Mouse (Mus musculus) kidney, embryonic 16.5 days (tissue): ENCODE results near the gene Rfx4. TPM values are rescaled to one million over a fixed set of nuclear protein-coding genes. Genes with fewer than 3 reads are reported as not detected.

Source experiments
- ATAC-seq: fragments of 200-750 bp; cut with Nextera tagmentation; 2 replicates; pipeline ENCODE4 v1.8.0; 2017; ENCODE audit warnings: moderate TSS enrichment; ENCODE audit not compliant: low FRiP score, low TSS enrichment
- H3K27ac ChIP-seq: fragments of 300-500 bp; sonication (generic); 2 replicates; pipeline ENCODE4 v1.5.1; 2014; ENCODE audit warnings: low read length
- H3K27me3 ChIP-seq: fragments of 300-500 bp; sonication (generic); 2 replicates; pipeline ENCODE4 v1.6.1; 2014; ENCODE audit warnings: low read length, control low read depth, mixed read lengths; ENCODE audit not compliant: insufficient read depth
- H3K36me3 ChIP-seq: fragments of 300-500 bp; sonication (generic); 2 replicates; pipeline ENCODE4 v1.6.1; 2014; ENCODE audit warnings: low read length, control low read depth, mixed read lengths; ENCODE audit not compliant: insufficient read depth
- H3K4me1 ChIP-seq: fragments of 300-500 bp; sonication (generic); 2 replicates; pipeline ENCODE4 v1.6.1; 2014; ENCODE audit warnings: low read length, control low read depth, mixed read lengths; ENCODE audit not compliant: insufficient read depth
- H3K4me2 ChIP-seq: fragments of 300-500 bp; sonication (generic); replicated peaks from 2 replicates; pipeline ENCODE4 v1.6.1; 2014; ENCODE audit warnings: low read depth, low read length
- H3K4me3 ChIP-seq: fragments of 300-500 bp; sonication (generic); 2 replicates; pipeline ENCODE4 v1.5.1; 2014; ENCODE audit warnings: mild to moderate bottlenecking, low read length
- H3K9ac ChIP-seq: fragments of 300-500 bp; sonication (generic); replicated peaks from 2 replicates; pipeline ENCODE4 v1.6.1; 2014; ENCODE audit warnings: low read length
- H3K9me3 ChIP-seq: fragments of 300-500 bp; sonication (generic); 2 replicates; pipeline ENCODE4 v1.6.1; 2016; ENCODE audit warnings: low read length, control low read depth
- WGBS: fragments of 180-500 bp; shearing (Covaris S2); extraction: QIAGEN DNeasy Blood & Tissue Kit; methylation state at CpG from one replicate; pipeline ENCODE4 v1.1.7; 2014; 5-methylcytosine and 5-hydroxymethylcytosine counted together
- polyA plus RNA-seq: library from polyadenylated mRNA; unstranded; fragments of >200 nt; fragmentation: Nextera tagmentation; extraction: Ambion mirVana; gene quantifications from 2 replicates; pipeline ENCODE4 v1.2.1, GENCODE M21; 2015

Gene Rfx4
- polyA plus RNA-seq, 1 experiment from 2014 or later, result 0.20 TPM

DNA sequence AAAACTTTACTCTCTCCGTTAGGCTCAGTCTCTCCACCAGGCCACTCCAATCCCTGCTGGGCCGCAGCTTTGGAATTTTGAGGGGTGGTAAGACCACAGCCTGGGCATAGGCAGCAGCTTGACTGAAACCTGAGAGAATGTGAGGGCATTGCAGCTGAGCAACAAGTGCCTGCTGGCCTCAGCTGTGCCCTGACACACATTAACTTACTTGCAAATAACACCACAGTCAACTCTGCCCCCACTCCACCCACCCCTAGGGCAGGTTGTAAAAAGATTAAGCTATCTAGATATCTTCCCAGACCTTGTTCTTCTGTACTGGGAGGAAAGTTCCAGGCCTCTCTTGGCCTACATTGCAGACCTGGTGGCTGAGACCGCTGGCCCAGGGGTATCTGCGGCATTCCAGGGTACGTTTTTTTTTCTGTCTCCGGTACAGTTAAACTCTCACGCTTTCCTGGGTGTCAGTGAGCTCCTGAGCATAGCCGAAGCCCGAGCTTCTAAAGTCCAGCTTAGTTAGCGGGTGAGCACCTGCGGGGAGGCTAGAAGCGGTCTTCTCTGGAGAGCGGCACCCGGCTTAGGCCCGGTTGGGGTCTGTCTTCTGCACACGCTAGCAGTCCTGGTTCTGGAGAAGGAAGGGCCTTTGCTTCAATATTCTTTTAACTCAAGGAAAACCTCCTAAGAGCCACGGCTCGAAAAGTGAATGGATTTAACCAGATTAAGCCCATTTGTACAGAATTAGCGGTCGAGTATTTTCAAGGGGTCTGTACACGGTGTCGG, 1.8 kb downstream of the Rfx4 start:
- Histone ChIP-seq H3K9me3 (no peaks in the 10 kb centered on the region), H3K4me3 (no peak overlapping the region), H3K27ac (no peak overlapping the region), H3K9ac (no peak overlapping the region), H3K4me1 (peaks cover 35% of the 10 kb centered on the region), H3K4me2 (no peak overlapping the region), H3K27me3 (peaks cover 98% of the 10 kb centered on the region), H3K36me3 (no peaks in the 10 kb centered on the region)
- WGBS, result 7% methylated on average over 22 of the region's 22 CpGs
- no peak for ATAC-seq

DNA sequence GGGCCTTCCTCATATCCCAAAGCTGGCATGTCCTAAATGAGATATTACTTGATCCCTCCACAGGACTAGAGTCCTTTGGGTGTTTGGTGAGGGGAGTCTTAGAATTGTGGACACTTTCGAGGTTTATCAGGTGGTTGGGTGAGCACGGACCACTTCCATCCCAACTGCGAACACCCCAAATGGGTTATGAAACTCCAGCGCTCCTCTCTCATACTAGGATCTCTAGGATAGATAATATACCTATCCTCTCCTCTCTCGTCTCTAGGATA, 2.3 kb downstream of the Rfx4 start:
- peaks cover 35% of the 10 kb centered on the region for H3K4me1 ChIP-seq

DNA sequence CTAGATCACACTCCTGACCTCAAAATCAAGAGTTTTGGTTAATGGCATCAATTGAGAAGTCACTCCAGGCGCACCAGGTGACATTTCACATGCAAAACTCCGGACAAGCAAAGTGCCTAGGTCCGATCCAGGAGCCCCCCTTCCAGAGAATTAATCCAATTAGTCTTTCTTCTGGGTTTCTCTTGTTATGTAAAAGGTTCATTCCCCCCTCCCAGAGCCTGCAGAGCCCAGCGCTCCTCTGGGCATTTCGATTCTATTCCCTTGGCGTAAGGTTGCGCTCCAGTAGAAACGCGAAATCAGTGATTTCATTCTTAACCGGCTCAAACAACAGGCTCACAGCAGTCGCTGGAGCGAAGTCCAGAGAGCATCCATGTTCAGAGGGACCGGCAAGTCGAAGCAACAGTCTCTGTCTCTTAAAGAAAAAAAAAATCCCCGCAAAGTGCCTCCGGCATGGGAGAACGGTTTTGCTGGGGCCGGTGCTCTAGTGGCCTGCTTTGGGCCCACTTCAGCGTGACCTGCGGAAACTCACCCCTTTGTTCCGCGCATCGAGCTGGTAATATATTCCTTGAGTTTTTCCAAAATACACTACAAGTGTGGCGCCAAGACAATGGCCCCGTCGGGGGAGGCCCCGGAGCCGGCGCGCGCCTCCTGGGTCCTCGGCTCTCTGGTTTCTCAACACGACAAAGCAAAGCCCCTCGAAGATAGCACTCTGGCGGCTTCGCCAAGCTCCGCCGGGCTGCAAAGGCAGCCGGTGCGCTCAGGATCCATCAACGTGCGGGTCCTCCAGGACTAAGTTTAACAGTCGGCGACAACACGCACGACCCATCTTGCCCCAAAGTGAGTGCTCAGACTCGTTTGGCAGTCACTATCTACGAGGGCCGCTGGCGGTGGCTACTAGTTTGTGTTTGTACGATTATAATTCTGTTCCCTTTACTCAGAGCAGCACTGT, 2.9 kb downstream of the Rfx4 start:
- H3K4me2 ChIP-seq, result peak overlapping the region; percentile 38
- peaks cover 35% of the 10 kb centered on the region for H3K4me1 ChIP-seq
- no peak overlapping the region for H3K27ac ChIP-seq
- 2% methylated on average over 51 of the region's 51 CpGs for WGBS
- H3K27me3 ChIP-seq, result peaks cover 95% of the 10 kb centered on the region
- H3K9me3 ChIP-seq, result no peaks in the 10 kb centered on the region
- H3K4me3 ChIP-seq, result peak overlapping the region; percentile 13
- no peak for ATAC-seq
- no peak overlapping the region for H3K9ac ChIP-seq
- no peaks in the 10 kb centered on the region for H3K36me3 ChIP-seq

More for the DNA sequence above, 2.3 kb downstream of the Rfx4 start:
- no peak overlapping the region for H3K4me2 ChIP-seq
- H3K9me3 ChIP-seq, result no peaks in the 10 kb centered on the region
- H3K36me3 ChIP-seq, result no peaks in the 10 kb centered on the region
- H3K9ac ChIP-seq, result no peak overlapping the region
- no peak for ATAC-seq
- no peak overlapping the region for H3K27ac ChIP-seq
- WGBS, result 6% methylated on average over 5 of the region's 5 CpGs
- H3K4me3 ChIP-seq, result no peak overlapping the region
- H3K27me3 ChIP-seq, result peaks cover 98% of the 10 kb centered on the region

DNA sequence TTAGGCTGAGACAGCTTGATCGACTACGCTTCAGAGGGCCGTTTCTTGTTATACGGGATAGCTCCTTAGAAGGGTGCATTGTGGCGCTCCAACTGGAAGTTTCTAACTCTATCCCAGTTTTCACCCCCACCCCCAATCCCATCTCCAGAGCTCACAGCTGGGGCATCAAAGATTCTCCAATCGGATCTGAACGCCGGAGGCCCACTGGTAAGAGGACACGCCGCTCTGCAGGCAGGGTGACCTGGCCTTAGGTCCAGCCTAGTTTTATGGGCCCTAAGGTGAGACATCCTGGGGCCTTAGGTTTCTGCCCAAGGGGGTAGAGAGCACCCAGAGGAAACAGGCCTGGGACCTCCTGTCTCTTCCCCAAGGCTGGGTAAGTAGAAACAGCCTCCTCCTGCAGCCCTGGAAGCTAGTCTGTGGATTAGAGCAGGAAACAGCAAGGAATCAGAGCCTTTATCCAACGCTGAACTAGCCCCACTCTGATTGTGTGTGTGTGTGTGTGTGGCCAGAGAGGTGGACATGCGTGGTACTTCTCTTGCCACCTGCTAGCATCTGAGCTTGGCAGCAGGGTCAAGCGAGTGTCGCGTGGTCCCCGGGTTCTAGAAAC, 3.8 kb downstream of the Rfx4 start:
- 9% methylated on average over 16 of the region's 16 CpGs for WGBS
- H3K27ac ChIP-seq, result no peak overlapping the region
- H3K4me3 ChIP-seq, result peak overlapping the region; percentile 43
- H3K4me2 ChIP-seq, result peak overlapping the region; percentile 59
- peaks cover 93% of the 10 kb centered on the region for H3K27me3 ChIP-seq
- no peak for ATAC-seq
- H3K4me1 ChIP-seq, result peaks cover 33% of the 10 kb centered on the region
- no peaks in the 10 kb centered on the region for H3K9me3 ChIP-seq
- no peaks in the 10 kb centered on the region for H3K36me3 ChIP-seq
- peak overlapping the region; percentile 19; the same call in 1 of the 2 replicates for H3K9ac ChIP-seq

DNA sequence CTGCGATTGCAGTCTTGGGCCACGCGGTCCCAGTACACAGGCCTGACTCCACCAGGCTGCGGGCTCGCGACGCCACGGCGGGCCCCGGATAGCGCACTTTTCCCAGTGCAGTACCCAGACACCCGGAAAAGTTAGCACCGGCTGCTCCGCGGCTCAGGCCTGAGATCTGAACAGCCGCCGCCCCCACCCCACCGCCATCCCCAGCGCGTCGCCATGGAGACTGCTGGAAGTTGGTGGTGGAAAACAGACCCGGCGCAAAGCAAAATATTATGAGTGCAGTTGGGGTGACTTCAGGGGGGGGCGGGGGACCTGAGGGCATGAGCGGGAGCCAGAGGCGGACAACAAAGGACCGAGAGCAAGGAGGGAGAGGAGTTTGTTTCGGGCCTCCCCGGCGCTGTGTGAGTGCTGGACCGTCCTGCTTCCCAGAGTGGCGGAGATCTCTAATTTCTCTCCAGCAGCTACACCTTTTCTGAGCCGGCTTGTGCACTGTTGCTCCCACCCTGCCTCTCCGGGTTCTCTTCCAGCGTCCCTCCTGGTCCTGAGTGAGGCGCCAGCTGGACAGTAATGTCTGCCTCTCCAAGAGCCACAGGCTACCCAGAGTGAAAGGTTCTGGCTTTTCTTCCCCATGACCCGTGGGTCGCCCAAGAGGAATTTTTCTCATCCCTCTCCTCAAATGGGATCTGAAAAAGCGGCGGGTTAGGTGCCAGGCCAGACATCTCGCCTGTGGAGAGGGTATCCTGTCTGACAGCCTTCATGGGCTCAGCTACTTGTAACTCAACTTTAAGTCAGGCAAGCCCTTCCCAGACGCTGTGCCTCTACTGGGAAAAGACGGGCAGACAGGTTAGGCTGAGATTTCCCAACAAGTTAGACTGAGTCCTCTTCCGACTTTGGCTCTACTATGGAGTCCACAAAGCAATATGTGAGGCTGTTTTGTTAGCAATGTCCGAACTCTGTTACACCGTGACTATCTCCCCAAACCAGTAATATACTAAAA, 4.6 kb downstream of the Rfx4 start:
- Histone ChIP-seq H3K27ac (no peak overlapping the region), H3K9ac (peak overlapping the region; percentile 19; the same call in 1 of the 2 replicates), H3K9me3 (no peaks in the 10 kb centered on the region), H3K27me3 (peaks cover 87% of the 10 kb centered on the region), H3K36me3 (no peaks in the 10 kb centered on the region), H3K4me3 (peak overlapping the region; percentile 43), H3K4me2 (peak overlapping the region; percentile 59), H3K4me1 (peaks cover 25% of the 10 kb centered on the region)
- 6% methylated on average over 45 of the region's 46 CpGs for WGBS
- peak; percentile 63 for ATAC-seq

DNA sequence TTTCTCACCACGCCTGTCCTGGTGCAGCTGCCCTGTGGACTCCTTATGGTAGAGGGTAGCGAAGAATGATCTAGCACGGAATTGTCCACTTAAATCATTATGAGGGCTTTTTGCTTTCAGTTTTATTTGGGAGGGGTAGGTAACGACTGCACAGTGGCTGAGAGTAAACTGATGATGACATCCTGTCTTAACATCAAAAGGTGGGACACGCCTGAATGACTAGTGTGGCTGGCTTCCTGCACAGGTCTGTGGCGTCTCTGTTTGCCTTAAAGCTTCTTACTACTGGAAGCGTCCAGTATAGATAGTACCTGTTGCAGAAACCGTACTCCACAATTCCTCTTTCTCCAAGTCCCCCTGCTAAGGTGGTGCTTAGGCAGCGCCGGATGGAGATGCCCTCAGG, 12.9 kb downstream of the Rfx4 start:
- WGBS, result 67% methylated on average over 10 of the region's 10 CpGs
- Histone ChIP-seq H3K4me2 (no peak overlapping the region), H3K9me3 (no peaks in the 10 kb centered on the region), H3K9ac (no peak overlapping the region), H3K36me3 (no peaks in the 10 kb centered on the region), H3K4me1 (no peaks in the 10 kb centered on the region), H3K27me3 (peaks cover 16% of the 10 kb centered on the region; the same call in 1 of the 2 replicates), H3K4me3 (no peak overlapping the region), H3K27ac (no peak overlapping the region)
- ATAC-seq, result no peak

DNA sequence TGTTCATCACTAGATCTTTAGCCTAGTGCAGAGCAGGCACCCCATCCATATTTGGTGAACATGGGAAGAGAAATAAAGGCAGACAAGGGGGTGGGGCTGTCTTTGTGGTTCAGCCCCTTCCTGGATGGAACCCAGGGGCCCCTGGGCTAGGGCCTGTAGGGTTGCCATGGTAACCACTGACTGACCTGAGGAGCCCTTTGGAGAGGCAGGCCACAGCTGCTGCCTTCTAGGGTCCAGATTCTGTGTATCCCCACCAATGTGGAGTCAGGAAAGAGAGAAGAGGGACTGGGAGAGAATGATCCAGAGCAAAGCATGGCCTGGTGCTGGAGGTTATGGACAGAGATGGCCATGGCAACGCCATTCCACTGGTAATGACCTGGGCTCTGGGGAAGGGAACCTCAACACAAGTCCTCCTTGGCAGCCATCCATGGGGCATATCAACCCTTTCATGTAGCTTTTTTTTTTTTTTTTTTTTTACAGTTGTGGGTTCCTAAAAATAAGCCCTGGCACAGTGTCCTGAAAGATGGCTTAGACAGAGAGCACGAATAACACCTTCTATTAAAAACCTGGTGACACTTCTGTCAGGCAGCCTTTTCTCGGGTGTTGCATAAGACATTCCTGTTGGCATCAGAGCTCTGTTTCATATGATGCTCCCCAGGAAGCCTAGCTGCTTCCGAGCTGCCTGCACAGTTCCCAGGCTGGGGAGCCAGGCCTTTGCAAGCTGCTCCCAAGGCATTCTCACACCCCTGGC, 16.7 kb downstream of the Rfx4 start:
- Histone ChIP-seq H3K9me3 (no peaks in the 10 kb centered on the region), H3K4me1 (no peaks in the 10 kb centered on the region), H3K27ac (no peak overlapping the region), H3K9ac (no peak overlapping the region), H3K4me3 (no peak overlapping the region), H3K4me2 (no peak overlapping the region), H3K36me3 (no peaks in the 10 kb centered on the region), H3K27me3 (no peaks in the 10 kb centered on the region)
- WGBS, result 87% methylated on average over 4 of the region's 4 CpGs
- ATAC-seq, result no peak

DNA sequence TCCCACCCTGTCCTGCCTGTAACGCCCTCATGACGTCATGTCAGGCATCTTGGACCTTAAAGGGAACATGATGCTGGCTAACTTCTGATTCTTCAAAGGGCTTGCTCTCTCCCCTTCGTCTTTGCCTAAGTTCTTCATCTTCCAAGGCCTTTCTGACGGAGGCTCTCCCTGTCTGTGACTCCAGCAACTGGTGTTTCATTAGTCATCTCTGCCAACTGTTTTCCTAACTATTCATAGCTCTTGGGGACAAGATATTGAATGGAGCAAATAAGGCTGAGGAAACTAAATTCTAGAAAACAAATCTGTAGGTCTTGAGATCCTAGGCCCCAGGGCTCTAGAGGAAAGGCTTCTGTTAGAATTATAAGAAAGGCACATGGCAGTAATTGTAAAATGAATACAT, 18.0 kb downstream of the Rfx4 start:
- Histone ChIP-seq H3K27me3 (no peaks in the 10 kb centered on the region), H3K4me3 (no peak overlapping the region), H3K9ac (no peak overlapping the region), H3K27ac (no peak overlapping the region), H3K4me2 (no peak overlapping the region), H3K36me3 (no peaks in the 10 kb centered on the region), H3K4me1 (no peaks in the 10 kb centered on the region), H3K9me3 (no peaks in the 10 kb centered on the region)
- WGBS, result 85% methylated on average over 4 of the region's 4 CpGs
- ATAC-seq, result no peak
